Mouse (Mus musculus) kidney, postnatal 4 days (tissue): Measurements from ENCODE around the gene Best2.

Source experiments
- DNase-seq, 2 experiments: peaks; one replicate each; pipeline ENCODE4 v3.0.0; 2021; ENCODE audit warnings: mixed read lengths in 2 of 2

Best2 gene

GRCm38 (mm10) chr8:85021514-85022055 lies 7.3 kb upstream of the Best2 start:
- DNase-seq = no peak

GRCm38 (mm10) chr8:85017209-85017608 lies 2.9 kb upstream of the Best2 start:
- DNase-seq = no peak

GRCm38 (mm10) chr8:85016724-85017123 lies 2.4 kb upstream of the Best2 start:
- DNase-seq = no peak

- peak; percentile 85 to 90 for DNase-seq
Observed at GRCm38 (mm10) chr8:85013230-85013840, 996 bp downstream of the Best2 start.

GRCm38 (mm10) chr8:85011242-85011641 lies 3.1 kb downstream of the Best2 start:
- DNase-seq = peak; percentile 33 to 43

- peak; percentile 65 to 72 for DNase-seq
Observed at GRCm38 (mm10) chr8:85007686-85008085, 6.6 kb downstream of the Best2 start.

GRCm38 (mm10) chr8:84997649-84998295 lies 16.6 kb downstream of the Best2 start:
- peak; percentile 95 for DNase-seq

- no peak for DNase-seq
Observed at GRCm38 (mm10) chr8:84996978-84997377, 17.4 kb downstream of the Best2 start.

GRCm38 (mm10) chr8:84995680-84996079 lies 18.7 kb downstream of the Best2 start:
- no peak for DNase-seq

GRCm38 (mm10) chr8:84994375-84994774 lies 20.0 kb downstream of the Best2 start:
- no peak for DNase-seq

GRCm38 (mm10) chr8:84990836-84991235 lies 23.5 kb downstream of the Best2 start:
- peak; percentile 85 to 92 for DNase-seq

GRCm38 (mm10) chr8:84990349-84990748 lies 24.0 kb downstream of the Best2 start, which contains the start of gene Hook2:
Hook2 (plus strand) TSS chr8:84990603.
- DNase-seq = peak; percentile 99

GRCm38 (mm10) chr8:84989810-84990209 lies 24.5 kb downstream of the Best2 start:
- peak; percentile 97 to 98 for DNase-seq

GRCm38 (mm10) chr8:84989311-84989731 lies 25.0 kb downstream of the Best2 start:
- peak; percentile 74 to 85 for DNase-seq

- no peak for DNase-seq
Observed at GRCm38 (mm10) chr8:84987903-84988302, 26.4 kb downstream of the Best2 start.

- DNase-seq = no peak
Observed at GRCm38 (mm10) chr8:84987388-84987787, 26.9 kb downstream of the Best2 start.

GRCm38 (mm10) chr8:84986379-84986945 lies 27.9 kb downstream of the Best2 start:
- no peak for DNase-seq

- peak; percentile 95 to 97 for DNase-seq
Observed at GRCm38 (mm10) chr8:84985684-84986378, 28.5 kb downstream of the Best2 start.

- peak; percentile 47 to 69 for DNase-seq
Observed at GRCm38 (mm10) chr8:84985049-84985683, 29.2 kb downstream of the Best2 start.

- peak; percentile 68 to 77 for DNase-seq
Observed at GRCm38 (mm10) chr8:84984294-84985048, 29.9 kb downstream of the Best2 start.

- DNase-seq = peak in 1 of 2 experiments; percentile 24
Observed at GRCm38 (mm10) chr8:84982499-84983011, 31.8 kb downstream of the Best2 start.
